Mouse (Mus musculus) left cerebral cortex, postnatal 25 days (tissue): ENCODE data around the gene Cd22. TPM values are rescaled to one million over a fixed set of nuclear protein-coding genes. Genes with fewer than 3 reads are reported as not detected.
"Not testable (repeated sequence)": the region's sequence is repeated elsewhere in the genome, so short reads cannot be mapped to it uniquely, and the experiment has no call there.

Experiments
- DNase-seq, 2 experiments: peaks; one replicate each; pipeline ENCODE4 v3.0.0; 2022; ENCODE audit warnings: low spot score in 2 of 2, mixed read lengths in 1 of 2
- intact Hi-C: fragments of 180-260 bp; cut with DNase I; formaldehyde crosslinking; loops from one replicate; pipeline ENCODE4 v1.15.1; 2025
- total RNA-seq, 2 experiments: library from RNA; stranded (reverse); gene quantifications; 2 replicates each; pipeline ENCODE4 v1.2.3; 2021

The Cd22 gene
- total RNA-seq, 2 experiments from 2014 or later = not detected

GRCm38 (mm10) chr7:30828871-30829270, 51.3 kb downstream of the Cd22 start:
- intact Hi-C loops, DNase-seq: not testable (repeated sequence)

- intact Hi-C loops = no loop called here
- no peak for DNase-seq
These were observed 53.5 kb downstream of the Cd22 start for GRCm38 (mm10) chr7:30826660-30827059.

GRCm38 (mm10) chr7:30824306-30824705, 55.8 kb downstream of the Cd22 start:
- intact Hi-C loops = no loop called here
- DNase-seq = no peak

GRCm38 (mm10) chr7:30823675-30824074, 56.5 kb downstream of the Cd22 start, which contains the start of gene Ffar2:
Gene Ffar2, minus strand, starts transcription at chr7:30823775.
- intact Hi-C loops = no loop called here
- DNase-seq = no peak

- no peak for DNase-seq
- intact Hi-C loops = no loop called here
These were observed 58.6 kb downstream of the Cd22 start for GRCm38 (mm10) chr7:30821532-30821931.

GRCm38 (mm10) chr7:30820854-30821445, 59.2 kb downstream of the Cd22 start:
- intact Hi-C loops = no loop called here
- no peak for DNase-seq

- intact Hi-C loops = no loop called here
- no peak for DNase-seq
These were observed 60.0 kb downstream of the Cd22 start for GRCm38 (mm10) chr7:30820131-30820530.

Other genes starting within 250 kb of the Cd22 start
- not detected for gene Etv2, start 244.5 kb downstream of the Cd22 start, total RNA-seq
- 10 to 100 TPM; 66.8 to 70.8 TPM for gene Rbm42, start 230.0 kb downstream of the Cd22 start, total RNA-seq
- 1 to 10 TPM; 3.5 to 6.4 TPM for gene Haus5, start 215.3 kb downstream of the Cd22 start, total RNA-seq
- not detected for gene Pmis2, start 208.7 kb downstream of the Cd22 start, total RNA-seq
- gene 2200002J24Rik, start 181.4 kb downstream of the Cd22 start, total RNA-seq = not detected
- gene Atp4a, start 168.1 kb downstream of the Cd22 start, total RNA-seq = 1 to 10 TPM in 1 of 2 experiments, under 1 TPM in 1; 0.60 to 1.2 TPM
- gene Tmem147, start 150.8 kb downstream of the Cd22 start, total RNA-seq = 100 to 1,000 TPM; 119 to 130 TPM
- gene Gapdhs, start 136.7 kb downstream of the Cd22 start, total RNA-seq = not detected
- gene Sbsn, start 128.9 kb downstream of the Cd22 start, total RNA-seq = 1 to 10 TPM; 5.7 to 7.0 TPM
- 1 to 10 TPM; 4.0 to 5.0 TPM for gene Dmkn, start 116.6 kb downstream of the Cd22 start, total RNA-seq
- gene Krtdap, start 92.4 kb downstream of the Cd22 start, total RNA-seq = not detected
- not detected for gene Ffar2, start 56.6 kb downstream of the Cd22 start, total RNA-seq
- not detected for gene Ffar3, start 24.2 kb downstream of the Cd22 start, total RNA-seq
- gene Ffar1, start 18.8 kb downstream of the Cd22 start, total RNA-seq = not detected
- 100 to 1,000 TPM; 152 to 176 TPM for gene Mag, start 34.5 kb upstream of the Cd22 start, total RNA-seq
- not detected for gene Hamp2, start 44.3 kb upstream of the Cd22 start, total RNA-seq
- gene Hamp, start 63.7 kb upstream of the Cd22 start, total RNA-seq = not detected
- gene Usf2, start 76.5 kb upstream of the Cd22 start, total RNA-seq = 100 to 1,000 TPM; 139 to 144 TPM
- gene Lsr, start 93.1 kb upstream of the Cd22 start, total RNA-seq = 1 to 10 TPM; 8.8 to 9.9 TPM
- gene Fam187b, start 93.4 kb upstream of the Cd22 start, total RNA-seq = not detected
- gene Fxyd5, start 162.1 kb upstream of the Cd22 start, total RNA-seq = 10 to 100 TPM; 22.6 to 27.8 TPM
- 100 to 1,000 TPM; 185 to 232 TPM for gene Fxyd7, start 171.1 kb upstream of the Cd22 start, total RNA-seq
- 10 to 100 TPM; 79.9 to 81.6 TPM for gene Fxyd1, start 176.9 kb upstream of the Cd22 start, total RNA-seq
- gene Lgi4, start 179.0 kb upstream of the Cd22 start, total RNA-seq = 10 to 100 TPM; 24.2 to 24.9 TPM
- gene Fxyd3, start 196.4 kb upstream of the Cd22 start, total RNA-seq = not detected
- gene Hpn, start 234.9 kb upstream of the Cd22 start, total RNA-seq = 1 to 10 TPM; 3.0 to 4.2 TPM
- 100 to 1,000 TPM; 616 to 649 TPM for gene Scn1b, start 246.7 kb upstream of the Cd22 start, total RNA-seq